Mouse (Mus musculus): ENCODE measurements around the gene 2310022B05Rik.

Gene 2310022B05Rik

GRCm38 (mm10) chr8:124663112-124663873 is at the start of gene 2310022B05Rik:
TSS of gene 2310022B05Rik (minus strand) at chr8:124663369.
- in situ Hi-C loops (cut with MseI, MboI): no loop called here

GRCm38 (mm10) chr8:124705823-124706222 is 42.7 kb upstream of the 2310022B05Rik start:
- in situ Hi-C loops (cut with MseI, MboI): no loop called here

GRCm38 (mm10) chr8:124704376-124704775 is 41.2 kb upstream of the 2310022B05Rik start:
- in situ Hi-C loops (cut with MseI, MboI): no loop called here

- in situ Hi-C loops (cut with MseI, MboI): no loop called here
Measured at GRCm38 (mm10) chr8:124703526-124703925, 40.4 kb upstream of the 2310022B05Rik start.

- in situ Hi-C loops (cut with MseI, MboI): no loop called here
Measured at GRCm38 (mm10) chr8:124702183-124702582, 39.0 kb upstream of the 2310022B05Rik start.

GRCm38 (mm10) chr8:124701023-124701422 is 37.9 kb upstream of the 2310022B05Rik start:
- in situ Hi-C loops (cut with MseI, MboI): no loop called here

- in situ Hi-C loops (cut with MseI, MboI): no loop called here
Measured at GRCm38 (mm10) chr8:124700271-124700670, 37.1 kb upstream of the 2310022B05Rik start.

- in situ Hi-C loops (cut with MseI, MboI): no loop called here
Measured at GRCm38 (mm10) chr8:124695424-124696100, 32.4 kb upstream of the 2310022B05Rik start.

GRCm38 (mm10) chr8:124691706-124692105 is 28.5 kb upstream of the 2310022B05Rik start:
- in situ Hi-C loops (cut with MseI, MboI): no loop called here

GRCm38 (mm10) chr8:124688899-124689298 is 25.7 kb upstream of the 2310022B05Rik start:
- in situ Hi-C loops (cut with MseI, MboI): no loop called here

GRCm38 (mm10) chr8:124682218-124682617 is 19.0 kb upstream of the 2310022B05Rik start:
- in situ Hi-C loops (cut with MseI, MboI): no loop called here

GRCm38 (mm10) chr8:124681792-124682157 is 18.6 kb upstream of the 2310022B05Rik start:
- in situ Hi-C loops (cut with MseI, MboI): no loop called here

- in situ Hi-C loops (cut with MseI, MboI): no loop called here
Measured at GRCm38 (mm10) chr8:124681077-124681791, 18.1 kb upstream of the 2310022B05Rik start.

GRCm38 (mm10) chr8:124678246-124678645 is 15.1 kb upstream of the 2310022B05Rik start:
- in situ Hi-C loops (cut with MseI, MboI): loop anchor here (5.0 kb wide), 1 partner anchor 61 kb away; no protein-coding TSS in a partner anchor

- in situ Hi-C loops (cut with MseI, MboI): loop anchor here (5.0 kb wide), 1 partner anchor 60 kb away; no protein-coding TSS in a partner anchor
Measured at GRCm38 (mm10) chr8:124677486-124677885, 14.3 kb upstream of the 2310022B05Rik start.

- in situ Hi-C loops (cut with MseI, MboI): loop anchor here (5.0 kb wide), 1 partner anchor 60 kb away; no protein-coding TSS in a partner anchor
Measured at GRCm38 (mm10) chr8:124677078-124677477, 13.9 kb upstream of the 2310022B05Rik start.

- in situ Hi-C loops (cut with MseI, MboI): loop anchor here (5.0 kb wide), 1 partner anchor 59 kb away; no protein-coding TSS in a partner anchor
Measured at GRCm38 (mm10) chr8:124676661-124677060, 13.5 kb upstream of the 2310022B05Rik start.

- in situ Hi-C loops (cut with MseI, MboI): no loop called here
Measured at GRCm38 (mm10) chr8:124672345-124672744, 9.2 kb upstream of the 2310022B05Rik start.

GRCm38 (mm10) chr8:124668798-124669197 is 5.6 kb upstream of the 2310022B05Rik start:
- in situ Hi-C loops (cut with MseI, MboI): no loop called here

- in situ Hi-C loops (cut with MseI, MboI): no loop called here
Measured at GRCm38 (mm10) chr8:124664414-124664813, 1.2 kb upstream of the 2310022B05Rik start.

- in situ Hi-C loops (cut with MseI, MboI): no loop called here
Measured at GRCm38 (mm10) chr8:124663874-124664230, 683 bp upstream of the 2310022B05Rik start.

All from mouse trophoblast stem cell (cell line).